Mouse (Mus musculus) stomach, postnatal 0 days (tissue): Measurements from ENCODE around the gene Shisal1. TPM values are rescaled to one million over a fixed set of nuclear protein-coding genes. Genes with fewer than 3 reads are reported as not detected.
A peak's percentile ranks its signal among the peaks of the same experiment; 100 is the strongest.

Experiments
- ATAC-seq: fragments of 200-750 bp; cut with Nextera tagmentation; 2 replicates; pipeline ENCODE4 v1.8.0; 2017; ENCODE audit not compliant: low FRiP score, low TSS enrichment
- DNase-seq: peaks from one replicate; pipeline ENCODE4 v3.0.0-alpha.2; 2016; ENCODE audit warnings: low spot score
- H3K27ac ChIP-seq: fragments of 300-500 bp; sonication (generic); replicated peaks from 2 replicates; pipeline ENCODE4 v1.5.1; 2014; ENCODE audit warnings: mild to moderate bottlenecking, control low read depth
- H3K27me3 ChIP-seq: fragments of 300-500 bp; sonication (generic); 2 replicates; pipeline ENCODE4 v1.6.1; 2014; ENCODE audit warnings: low read length; ENCODE audit not compliant: control insufficient read depth, insufficient read depth
- H3K36me3 ChIP-seq: fragments of 300-500 bp; sonication (generic); 2 replicates; pipeline ENCODE4 v1.6.1; 2014; ENCODE audit warnings: low read length, mixed read lengths; ENCODE audit not compliant: control insufficient read depth, insufficient read depth
- H3K4me1 ChIP-seq: fragments of 300-500 bp; sonication (generic); replicated peaks from 2 replicates; pipeline ENCODE4 v1.6.1; 2014; ENCODE audit warnings: antibody characterized with exemption; ENCODE audit not compliant: control insufficient read depth, insufficient read depth
- H3K4me2 ChIP-seq: fragments of 300-500 bp; sonication (generic); replicated peaks from 2 replicates; pipeline ENCODE4 v1.6.1; 2014; ENCODE audit warnings: low read depth, mild to moderate bottlenecking, control low read depth, moderate library complexity
- H3K4me3 ChIP-seq: fragments of 300-500 bp; sonication (generic); 2 replicates; pipeline ENCODE4 v1.5.1; 2014; ENCODE audit warnings: low read depth, low read length, control low read depth
- H3K9ac ChIP-seq: fragments of 300-500 bp; sonication (generic); 2 replicates; pipeline ENCODE4 v1.6.1; 2014; ENCODE audit warnings: mild to moderate bottlenecking, low read length, control low read depth, mixed read lengths
- H3K9me3 ChIP-seq: fragments of 300-500 bp; sonication (generic); 2 replicates; pipeline ENCODE4 v1.6.1; 2016; ENCODE audit warnings: low read length; ENCODE audit not compliant: control insufficient read depth
- CTCF ChIP-seq: IDR thresholded peaks from 2 replicates; pipeline ENCODE4 v1.5.1; 2016; ENCODE audit warnings: antibody characterized with exemption, low read depth, mild to moderate bottlenecking, moderate library complexity
- EP300 ChIP-seq: optimal IDR thresholded peaks from 2 replicates; pipeline ENCODE3; 2016; ENCODE audit warnings: antibody characterized with exemption
- WGBS: fragments of 180-500 bp; shearing (Covaris S2); extraction: QIAGEN DNeasy Blood & Tissue Kit; methylation state at CpG from one replicate; pipeline ENCODE4 v1.1.7; 2014; 5-methylcytosine and 5-hydroxymethylcytosine counted together
- polyA plus RNA-seq: library from polyadenylated mRNA; unstranded; fragments of >200 nt; fragmentation: Nextera tagmentation; extraction: Ambion mirVana; gene quantifications from 2 replicates; pipeline ENCODE4 v1.2.1, GENCODE M21; 2015

Shisal1 gene
- polyA plus RNA-seq, 1 experiment from 2014 or later = 0.82 TPM

DNA sequence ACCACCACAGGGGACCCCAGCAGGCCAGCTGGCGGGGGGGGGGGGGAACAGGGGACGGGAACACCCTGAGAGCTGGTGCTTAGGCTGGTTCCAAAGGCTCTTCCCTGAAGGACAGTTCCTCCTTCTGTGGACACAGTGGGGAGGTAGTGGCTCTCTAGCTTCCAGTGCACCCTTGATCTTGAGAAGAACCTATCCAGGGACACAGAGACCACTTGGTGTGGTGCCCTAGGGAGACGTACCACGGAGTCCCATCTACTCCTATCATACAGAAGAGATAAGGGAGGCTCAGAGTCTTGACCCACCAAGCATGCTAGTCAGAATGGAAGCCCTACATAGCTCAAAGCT is 28.7 kb downstream of the Shisal1 start:
- ATAC-seq (no peak), DNase-seq (no peak)
- no peak overlapping the region for H3K4me2 ChIP-seq
- 53% methylated on average over 4 of the region's 4 CpGs for WGBS
- H3K9me3 ChIP-seq = no peaks in the 10 kb centered on the region
- no peak for TF ChIP-seq EP300
- H3K27ac ChIP-seq = no peak overlapping the region
- no peak overlapping the region for H3K9ac ChIP-seq
- H3K27me3 ChIP-seq = no peaks in the 10 kb centered on the region
- H3K36me3 ChIP-seq = no peaks in the 10 kb centered on the region
- H3K4me3 ChIP-seq = no peak overlapping the region
- no peaks in the 10 kb centered on the region for H3K4me1 ChIP-seq

DNA sequence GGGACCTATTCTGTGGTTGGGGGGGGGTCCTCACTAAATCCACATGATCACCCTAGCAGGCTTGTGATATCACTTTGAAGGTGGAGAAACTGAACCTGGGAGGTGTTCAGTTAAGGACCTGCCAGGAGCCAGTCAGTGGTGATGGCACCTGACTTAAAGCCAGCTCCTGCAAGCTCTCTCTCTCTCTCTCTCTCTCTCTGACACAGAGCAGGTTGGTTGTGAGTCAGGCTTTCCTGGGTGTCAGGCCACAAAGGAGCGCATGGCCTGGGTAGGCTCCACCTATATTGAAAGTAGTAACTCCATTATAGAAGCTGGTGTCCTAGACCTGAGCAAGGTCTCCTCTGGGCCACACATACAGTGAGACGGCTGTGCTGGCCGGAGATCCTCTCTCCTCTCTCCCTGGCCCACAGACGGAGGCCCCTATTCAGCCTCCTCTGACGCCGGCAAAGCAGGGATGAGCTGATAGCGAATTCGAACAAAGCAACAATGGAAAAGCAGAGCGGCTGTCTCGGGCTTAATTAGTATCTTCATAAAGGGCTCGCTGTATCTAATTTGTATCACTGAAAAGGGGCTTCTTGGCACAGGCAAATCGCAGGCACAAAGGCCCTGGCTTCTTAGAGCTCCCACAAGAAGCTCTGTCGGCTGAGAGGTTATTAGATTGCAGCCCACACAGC is 29.2 kb downstream of the Shisal1 start:
- ATAC-seq (no peak), DNase-seq (no peak)
- Histone ChIP-seq H3K27ac (no peak overlapping the region), H3K4me2 (no peak overlapping the region), H3K9ac (no peak overlapping the region), H3K4me1 (no peaks in the 10 kb centered on the region), H3K36me3 (no peaks in the 10 kb centered on the region), H3K9me3 (no peaks in the 10 kb centered on the region), H3K27me3 (no peaks in the 10 kb centered on the region), H3K4me3 (no peak overlapping the region)
- WGBS = 68% methylated on average over 13 of the region's 13 CpGs
- TF ChIP-seq CTCF = no peak
- no peak for TF ChIP-seq EP300

GRCm38 (mm10) chr15:84417017-84417416 is 29.9 kb downstream of the Shisal1 start:
- WGBS = 66% methylated on average over 14 of the region's 14 CpGs
- Histone ChIP-seq H3K9me3 (no peaks in the 10 kb centered on the region), H3K9ac (no peak overlapping the region), H3K36me3 (no peaks in the 10 kb centered on the region), H3K27me3 (no peaks in the 10 kb centered on the region), H3K4me3 (no peak overlapping the region), H3K4me1 (no peaks in the 10 kb centered on the region), H3K27ac (no peak overlapping the region), H3K4me2 (no peak overlapping the region)
- no peak for TF ChIP-seq CTCF
- no peak for TF ChIP-seq EP300
- ATAC-seq = no peak
- no peak for DNase-seq

DNA sequence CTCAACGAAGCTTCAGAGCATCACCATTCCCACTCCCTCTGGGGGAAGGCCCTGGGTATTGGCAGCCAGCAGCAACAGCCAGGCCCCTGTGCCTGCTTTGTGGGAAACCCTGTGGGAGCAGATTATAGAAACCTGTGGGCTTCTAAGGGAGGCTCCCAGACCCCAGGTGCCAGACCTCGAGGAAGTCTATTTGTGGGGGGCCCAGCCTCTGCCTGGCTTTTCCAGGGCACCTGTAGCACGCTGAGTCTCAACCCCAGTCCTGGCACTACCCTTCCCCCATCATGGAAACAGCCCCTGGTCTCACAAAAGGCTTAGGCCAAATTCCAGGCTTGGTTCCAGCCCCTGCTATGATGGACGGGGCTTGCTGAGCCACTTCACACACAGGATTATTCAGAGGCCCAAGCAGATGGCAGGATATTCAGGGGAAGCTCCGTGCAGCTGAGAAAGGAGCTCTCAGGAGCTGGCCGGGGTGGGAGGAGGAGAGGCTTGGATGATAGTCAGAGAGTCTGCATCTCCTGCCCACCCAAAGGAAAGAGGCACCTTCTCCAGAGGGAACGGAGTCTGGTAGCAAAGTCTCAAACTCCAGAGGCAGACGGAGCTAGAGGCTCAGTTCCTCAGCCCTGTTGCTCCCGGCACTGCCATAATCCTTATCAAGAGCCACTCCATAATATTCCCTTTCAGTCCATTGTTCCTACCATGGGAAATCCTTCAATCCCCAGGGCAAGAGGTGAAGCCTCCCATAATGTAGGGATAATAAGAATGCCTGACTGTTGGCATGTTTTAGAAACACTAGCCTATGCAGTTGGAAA is 32.7 kb downstream of the Shisal1 start:
- no peak overlapping the region for H3K27ac ChIP-seq
- TF ChIP-seq CTCF (no peak), EP300 (no peak)
- WGBS = 39% methylated on average over 9 of the region's 9 CpGs
- H3K4me1 ChIP-seq = no peaks in the 10 kb centered on the region
- H3K9ac ChIP-seq = no peak overlapping the region
- ATAC-seq (no peak), DNase-seq (no peak)
- no peak overlapping the region for H3K4me3 ChIP-seq
- no peaks in the 10 kb centered on the region for H3K36me3 ChIP-seq
- H3K9me3 ChIP-seq = no peaks in the 10 kb centered on the region
- H3K4me2 ChIP-seq = no peak overlapping the region
- H3K27me3 ChIP-seq = no peaks in the 10 kb centered on the region

DNA sequence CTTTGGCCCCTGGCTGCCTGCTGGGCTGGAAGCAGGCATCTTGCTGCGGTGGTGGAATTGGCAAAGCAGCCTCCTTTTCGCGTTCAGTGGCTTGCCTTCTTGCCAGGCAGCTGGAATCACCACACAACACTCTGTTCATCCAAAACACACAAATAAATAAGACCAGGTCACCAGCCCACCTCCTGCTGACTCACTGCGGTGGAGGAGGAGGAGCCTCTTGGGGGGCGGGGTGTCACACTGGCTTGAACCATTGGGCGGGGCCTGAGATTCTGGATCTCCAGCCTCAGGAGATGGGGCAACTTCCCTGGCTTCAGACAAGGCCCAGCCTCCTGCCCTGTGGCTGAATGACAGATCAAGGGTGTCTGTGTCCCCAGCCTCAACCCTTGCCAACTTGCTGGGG is 34.5 kb downstream of the Shisal1 start:
- 19% methylated on average over 6 of the region's 6 CpGs for WGBS
- peak; percentile 64 for DNase-seq
- H3K27me3 ChIP-seq = no peaks in the 10 kb centered on the region
- peak; percentile 39; the same call in 1 of the 2 replicates for ATAC-seq
- no peaks in the 10 kb centered on the region for H3K36me3 ChIP-seq
- H3K4me1 ChIP-seq = no peaks in the 10 kb centered on the region
- H3K4me2 ChIP-seq = no peak overlapping the region
- TF ChIP-seq EP300 = no peak
- no peak for TF ChIP-seq CTCF
- no peak overlapping the region for H3K9ac ChIP-seq
- no peak overlapping the region for H3K4me3 ChIP-seq
- H3K27ac ChIP-seq = no peak overlapping the region
- no peaks in the 10 kb centered on the region for H3K9me3 ChIP-seq

DNA sequence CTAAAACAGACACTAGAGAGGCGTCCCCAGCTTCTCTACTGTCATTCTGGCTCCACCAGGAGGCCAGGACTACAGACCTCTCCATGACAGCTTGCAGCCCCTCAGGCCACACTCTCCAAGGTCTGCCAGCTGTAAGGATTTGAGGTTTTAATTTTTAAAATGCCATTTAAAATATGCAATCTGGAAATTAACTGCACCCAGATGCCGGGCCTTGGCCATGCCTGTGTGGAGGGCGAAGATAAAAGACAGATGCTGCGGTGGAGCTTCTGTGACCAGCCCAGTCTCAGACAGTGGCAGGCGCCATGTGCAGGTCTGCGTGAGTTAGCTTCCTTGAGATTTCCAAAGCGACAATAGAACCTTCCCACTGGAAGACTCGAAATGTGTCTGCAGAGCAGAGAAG is 36.8 kb downstream of the Shisal1 start:
- H3K9me3 ChIP-seq = no peaks in the 10 kb centered on the region
- DNase-seq (no peak), ATAC-seq (no peak)
- H3K9ac ChIP-seq = no peak overlapping the region
- TF ChIP-seq CTCF (no peak), EP300 (no peak)
- WGBS = 73% methylated on average over 8 of the region's 8 CpGs
- no peaks in the 10 kb centered on the region for H3K27me3 ChIP-seq
- H3K4me3 ChIP-seq = no peak overlapping the region
- H3K36me3 ChIP-seq = no peaks in the 10 kb centered on the region
- H3K4me1 ChIP-seq = no peaks in the 10 kb centered on the region
- no peak overlapping the region for H3K27ac ChIP-seq
- H3K4me2 ChIP-seq = no peak overlapping the region
